In genomic region chr4:93341568-93341967, GRCm38 (mm10) we compare ENCODE assay signal across 21 mouse cellular contexts. TPM values are rescaled to one million over a fixed set of nuclear protein-coding genes. Genes with fewer than 3 reads are reported as not detected.
DNase-seq lines count a peak whose midpoint lies in the region; ATAC-seq lines count a peak whose summit lies in the region.
"Had no signal": no experiment of that assay in that cellular context is flagged by ENCODE, and none has a peak within 500 bp of the region (broad histone marks: within the 10 kb centered on the region; RNA-seq: fewer than 3 reads in every experiment).

No protein-coding gene starts in this region.

- H3K9me3 ChIP-seq in forebrain, embryonic 11.5 days (ENCODE audit: control insufficient read depth, low read length), result no peaks in the 10 kb centered on the region
- H3K9me3 ChIP-seq: embryonic facial prominence, embryonic 13.5 days; forebrain, embryonic 13.5 days; heart, embryonic 10.5 days; hindbrain, embryonic 10.5 days; intestine, embryonic 15.5 days had no signal

- no peaks in the 10 kb centered on the region for H3K27me3 ChIP-seq in forebrain, embryonic 11.5 days (ENCODE audit: control insufficient read depth, insufficient read depth, low read length)
- H3K27me3 ChIP-seq: embryonic facial prominence, embryonic 13.5 days; forebrain, embryonic 13.5 days; intestine, embryonic 15.5 days had no signal

- no peaks in the 10 kb centered on the region for H3K79me2 ChIP-seq in macrophage (ENCODE audit: inconsistent target)

- H3K4me3 ChIP-seq in macrophage (ENCODE audit: inconsistent target), result no peak overlapping the region
- H3K4me3 ChIP-seq in forebrain, embryonic 11.5 days (ENCODE audit: low read depth, low read length), result no peak overlapping the region
- H3K4me3 ChIP-seq: embryonic facial prominence, embryonic 13.5 days; forebrain, embryonic 13.5 days; gastrocnemius, adult 2 months; heart, embryonic 10.5 days; hindbrain, embryonic 10.5 days; intestine, embryonic 15.5 days had no signal

- ATAC-seq in common myeloid progenitor, adult 5-6 weeks (replicated peaks; ENCODE audit: low read depth, poor library complexity, severe bottlenecking), result peak; percentile 87
- ATAC-seq in forebrain, embryonic 11.5 days (replicated peaks; ENCODE audit: low FRiP score), result no peak
- ATAC-seq: forebrain, embryonic 13.5 days; forebrain, postnatal 0 days; intestine, embryonic 15.5 days had no signal

- H3K27ac ChIP-seq in macrophage, result peak overlapping the region; percentile 49
- no peak overlapping the region for H3K27ac ChIP-seq in forebrain, embryonic 11.5 days (ENCODE audit: low read depth, low read length)
- H3K27ac ChIP-seq: embryonic facial prominence, embryonic 13.5 days; forebrain, embryonic 13.5 days; gastrocnemius, adult 2 months; heart, embryonic 10.5 days; hindbrain, embryonic 10.5 days; hindbrain, embryonic 14.5 days; intestine, embryonic 15.5 days had no signal

- peak; percentile 24 for DNase-seq in lung, postnatal 25 days (ENCODE audit: low spot score)
- no peak for DNase-seq in lung, postnatal 14 days
- no peak for DNase-seq in cerebellum, adult 8-10 months
- no peak for DNase-seq in frontal cortex, postnatal 14 days (ENCODE audit: low spot score in 2 of 2)
- DNase-seq in forebrain, embryonic 11.5 days (ENCODE audit: low spot score), result no peak
- DNase-seq: adrenal gland, postnatal 25 days; cerebellum, adult 11 months; cerebellum, adult 9-10 months; cerebellum, postnatal 25 days; forebrain, postnatal 0 days; gastrocnemius, adult 2 months; gastrocnemius, postnatal 25 days; heart, postnatal 10 days had no signal

- H3K4me2 ChIP-seq in forebrain, embryonic 11.5 days (ENCODE audit: low read depth, low read length, severe bottlenecking), result no peak overlapping the region
- H3K4me2 ChIP-seq: embryonic facial prominence, embryonic 13.5 days; forebrain, embryonic 13.5 days; hindbrain, embryonic 14.5 days; intestine, embryonic 15.5 days had no signal

- no peaks in the 10 kb centered on the region for H3K36me3 ChIP-seq in macrophage (ENCODE audit: inconsistent target)
- H3K36me3 ChIP-seq in forebrain, embryonic 11.5 days (ENCODE audit: control insufficient read depth, insufficient read depth, low read length), result no peaks in the 10 kb centered on the region
- H3K36me3 ChIP-seq: embryonic facial prominence, embryonic 13.5 days; heart, embryonic 10.5 days; hindbrain, embryonic 10.5 days; intestine, embryonic 15.5 days had no signal

- no peaks in the 10 kb centered on the region for H3K4me1 ChIP-seq in forebrain, embryonic 11.5 days (replicated peaks; ENCODE audit: control insufficient read depth, insufficient read depth, low read length)
- H3K4me1 ChIP-seq: embryonic facial prominence, embryonic 13.5 days; forebrain, embryonic 13.5 days; heart, embryonic 10.5 days; hindbrain, embryonic 10.5 days; intestine, embryonic 15.5 days had no signal

- H3K9ac ChIP-seq in forebrain, embryonic 11.5 days (ENCODE audit: low read length), result no peak overlapping the region
- H3K9ac ChIP-seq: embryonic facial prominence, embryonic 13.5 days; forebrain, embryonic 13.5 days; forebrain, postnatal 0 days; hindbrain, embryonic 14.5 days; intestine, embryonic 15.5 days had no signal

RNA-seq across cellular contexts. Expression of gene Tusc1, which starts 6.3 kb away (rescaled TPM):
- 3.1 and 3.2 TPM in 2 replicates for total RNA-seq in common myeloid progenitor, adult 5-6 weeks (2017)
- total RNA-seq in macrophage (2018; cell fraction: chromatin; rRNA removed), result 1 to 10 TPM in 19 of 26 experiments, under 1 TPM in 4, not detected in 3; 0.45 to 7.3 (median 2.2) TPM
- total RNA-seq in macrophage (2018; cell fraction: cytosol; rRNA removed), result 10 to 100 TPM; 10.6 to 39.3 (median 19.9) TPM
- 10 to 100 TPM in 21 of 26 experiments, 1 to 10 TPM in 5; 5.2 to 28.1 (median 14.2) TPM for total RNA-seq in macrophage (2018; cell fraction: nucleus; rRNA removed)
- 10.3 to 20.2 TPM (median 16.9 TPM) in 3 replicates for polyA plus RNA-seq in macrophage (2018)
- polyA plus RNA-seq in forebrain, embryonic 11.5 days (2014; fragmentation: Nextera tagmentation; extraction: Ambion mirVana), result 7.1 and 7.7 TPM in 2 replicates
